Mouse (Mus musculus): ENCODE measurements at regions not wholly inside any gene's neighbourhood (a gene's known extent, or its start where the extent isn't known, plus 50 kb on each side); places are given as distances from the start of the nearest gene placed in this dataset.

- TF ChIP-seq CTCF (IDR thresholded peaks at IDR 0.05; ENCODE audit: borderline replicate concordance, insufficient read depth, low read depth, low read length) (no peak), POLR2A (IDR thresholded peaks at IDR 0.05; ENCODE audit: borderline replicate concordance, insufficient read depth, low read length) (no peak)
Measured at GRCm38 (mm10) chr13:85352061-85352460, 63.1 kb upstream of the Rasa1 start.

Measured in cerebellum, adult 2 months (tissue).